Mouse (Mus musculus) embryo, embryonic 11 days (tissue): ENCODE data around the gene Syne4.

Experiments used
- DNase-seq: peaks from one replicate; pipeline ENCODE4 v3.0.0-alpha.2; 2015

Gene Syne4

DNA sequence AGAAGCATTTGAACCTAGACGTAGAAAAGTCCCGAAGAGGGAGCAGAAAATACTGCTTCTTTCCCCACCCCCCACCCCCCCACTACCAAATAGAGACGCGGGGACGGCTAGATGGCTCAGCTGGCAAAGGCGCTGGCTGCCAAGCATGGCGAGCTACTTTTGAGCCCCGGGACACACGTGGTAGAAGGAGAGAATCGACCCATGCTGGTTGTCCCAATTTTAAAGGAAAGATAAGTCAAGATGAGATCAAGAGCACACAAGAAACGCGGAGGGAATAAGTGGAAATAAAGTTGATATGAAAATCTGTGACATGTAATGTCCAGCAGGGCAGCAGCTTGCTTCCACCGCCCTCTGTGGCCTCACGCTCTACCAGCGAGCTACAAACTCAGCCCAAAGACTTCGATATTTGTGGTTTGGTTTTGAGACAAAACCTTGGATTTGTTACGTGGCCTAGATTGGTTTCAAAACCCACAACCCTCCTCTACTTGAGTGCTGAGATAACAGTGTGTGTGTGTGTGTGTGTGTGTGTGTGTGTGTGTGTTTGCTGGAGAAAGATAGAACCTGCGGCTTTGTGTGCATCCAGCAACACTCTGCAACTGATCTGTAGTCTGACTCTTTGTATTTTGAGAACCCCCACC is 18.1 kb downstream of the Syne4 start:
- no peak for DNase-seq

DNA sequence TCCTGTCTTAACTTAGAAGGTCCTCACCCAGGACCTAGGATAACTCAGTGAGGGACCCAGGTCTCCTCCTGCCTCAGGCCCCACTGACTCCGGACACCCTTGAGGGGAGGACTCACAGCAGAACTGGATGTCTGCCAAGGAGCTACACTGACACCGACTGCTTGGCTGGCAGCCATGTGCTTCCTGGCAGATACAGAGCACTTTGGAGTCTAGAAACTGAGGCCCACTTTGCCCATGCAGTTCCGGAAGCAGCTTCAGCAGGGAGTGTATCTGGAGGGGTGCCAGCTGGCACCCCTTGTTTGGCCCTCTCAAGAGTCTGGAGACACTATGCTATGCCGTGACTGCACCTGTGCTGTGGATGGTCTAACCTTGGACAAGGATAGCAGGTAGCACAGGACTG is 18.8 kb downstream of the Syne4 start:
- DNase-seq: no peak

DNA sequence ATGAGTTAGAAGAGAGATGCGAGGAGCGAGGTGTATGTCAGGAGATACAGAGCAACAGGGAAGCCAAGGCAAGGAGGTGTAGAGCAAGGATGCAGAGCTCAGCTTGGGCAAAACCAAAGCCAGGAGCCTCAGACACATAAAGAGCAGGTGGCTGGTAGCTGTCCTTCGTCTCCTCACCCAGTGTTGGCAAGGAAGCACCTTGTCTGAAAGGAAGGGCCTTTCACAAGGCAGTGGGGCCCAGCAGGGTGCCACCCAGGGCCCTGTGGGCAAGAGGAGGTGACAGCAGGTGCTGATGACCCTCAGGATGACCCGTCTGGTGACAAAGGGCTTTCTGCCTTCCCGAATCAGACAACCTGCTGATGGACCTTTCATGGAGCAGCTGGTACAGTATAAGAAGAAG is 20.0 kb downstream of the Syne4 start:
- DNase-seq: no peak

DNA sequence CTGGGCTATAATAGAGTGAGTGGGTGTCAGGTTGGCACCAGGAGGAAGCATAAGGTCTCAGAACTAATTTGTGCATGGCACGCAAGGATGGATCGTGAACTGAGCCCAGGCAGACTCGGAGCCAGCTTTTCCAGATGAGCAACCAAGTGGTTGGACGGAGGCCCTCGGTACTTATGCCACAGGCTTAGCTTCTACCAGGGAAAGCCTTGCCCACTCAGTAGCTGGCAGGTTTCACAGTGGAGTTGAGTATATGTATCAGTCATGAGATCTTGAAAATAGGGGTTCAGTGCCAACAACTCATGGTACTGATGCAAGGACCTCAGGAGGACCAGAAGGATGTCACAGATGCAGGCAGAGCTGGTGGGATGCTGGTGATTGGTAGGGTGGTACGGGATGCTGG is 21.1 kb downstream of the Syne4 start:
- DNase-seq: no peak

DNA sequence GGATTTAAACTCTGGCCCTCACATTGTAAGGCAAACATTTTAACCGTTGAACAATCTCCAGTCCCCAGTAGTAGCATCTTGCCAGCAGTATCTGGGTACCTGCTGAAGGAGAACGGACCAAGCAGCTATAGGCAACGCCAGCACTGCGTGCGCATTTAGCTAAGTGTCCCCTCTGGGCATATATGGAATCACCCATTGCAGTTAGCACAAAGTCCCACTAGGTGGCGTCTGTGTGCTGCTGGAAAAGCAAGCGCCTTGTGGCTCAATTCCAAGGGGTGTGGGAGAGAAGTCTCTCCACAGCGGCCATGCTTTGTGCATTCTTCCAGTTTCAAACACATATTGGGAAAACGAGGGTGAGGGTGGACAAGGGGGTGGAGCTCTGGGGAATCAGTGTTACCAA is 21.8 kb downstream of the Syne4 start:
- peak; percentile 90 for DNase-seq

DNA sequence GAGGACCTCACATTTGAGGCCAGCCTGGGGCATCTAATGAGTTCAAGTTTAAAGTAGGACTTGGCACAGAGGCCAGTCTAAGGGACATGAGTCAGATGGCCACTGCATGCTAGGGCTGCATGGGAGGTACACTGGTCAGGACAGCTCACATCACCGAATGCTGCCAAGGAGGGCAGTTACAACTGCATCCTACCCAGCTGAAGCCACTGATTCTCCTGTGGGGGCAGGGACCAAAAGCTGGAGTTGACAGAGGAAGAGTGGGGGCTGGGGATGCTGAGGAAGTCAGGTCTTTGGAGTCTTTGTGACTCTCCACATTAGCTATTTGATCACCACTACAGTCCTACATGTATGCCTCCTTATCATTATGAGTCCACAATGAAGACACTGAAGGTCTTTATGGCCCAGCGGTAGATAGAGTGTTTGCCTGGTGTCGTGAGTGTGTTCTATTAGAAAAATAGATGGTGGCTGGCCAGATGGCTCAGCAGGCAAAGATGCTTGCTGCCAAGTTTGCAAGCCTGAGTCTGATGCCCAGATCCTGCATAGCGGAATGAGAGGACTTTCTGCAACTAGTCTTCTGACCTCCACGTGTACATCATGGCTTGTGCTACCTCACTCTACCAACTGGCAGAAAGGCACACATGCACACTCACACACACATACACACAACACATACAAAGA is 25.0 kb downstream of the Syne4 start:
- DNase-seq: no peak

DNA sequence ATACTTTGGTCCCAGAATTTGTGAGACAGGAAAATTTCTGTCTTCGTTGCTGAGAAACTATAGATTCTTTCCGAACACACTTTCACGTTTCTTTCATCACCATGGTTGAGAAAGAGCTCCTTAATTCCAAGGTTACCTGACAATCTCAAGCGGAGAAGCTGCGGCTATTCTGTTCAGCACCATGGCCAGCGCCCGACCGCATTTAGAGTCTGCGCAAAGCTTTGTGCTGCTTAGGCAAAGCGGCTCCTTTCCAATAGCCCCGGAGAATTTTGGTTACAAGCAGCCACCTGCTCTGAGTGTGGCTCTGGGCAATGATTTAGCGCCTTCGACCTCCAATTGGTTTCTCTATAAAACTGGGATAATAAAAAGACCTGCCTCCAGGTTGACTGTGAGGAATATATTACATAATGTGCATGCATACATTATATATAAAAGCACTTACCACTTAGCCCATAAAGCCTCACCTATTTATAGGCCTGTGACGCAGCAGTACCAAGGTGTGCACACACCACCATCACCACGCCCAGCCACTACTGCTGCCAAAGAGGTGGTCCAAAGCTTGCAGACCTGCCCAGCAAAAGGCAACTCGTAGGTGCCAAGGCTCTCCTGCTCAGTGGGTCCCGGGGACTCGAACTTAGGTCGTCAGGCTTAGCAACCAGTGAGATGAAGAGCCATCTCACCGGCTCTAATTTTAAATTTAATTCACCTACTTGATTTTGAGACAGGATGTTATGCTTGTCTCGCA is 32.2 kb downstream of the Syne4 start:
- DNase-seq: peak; percentile 87

DNA sequence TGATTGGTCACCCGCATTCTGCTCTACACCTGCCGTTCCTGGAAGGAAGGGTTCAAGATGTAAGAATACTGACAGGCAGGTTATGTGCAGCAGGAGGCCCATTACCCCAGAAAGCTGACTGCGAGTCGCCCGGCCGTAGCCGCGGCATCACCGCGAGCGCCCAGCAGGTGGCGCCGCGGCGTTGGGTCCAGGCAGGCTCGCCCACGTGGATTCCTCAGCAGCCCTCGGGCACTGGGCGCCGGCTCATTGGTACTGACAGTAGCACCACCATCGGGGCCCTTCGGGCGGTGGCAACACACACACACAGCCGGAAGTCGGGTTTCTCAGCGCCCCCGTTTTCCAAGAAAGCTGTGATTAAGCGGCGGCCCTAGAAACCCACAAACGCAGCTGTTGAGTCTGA is 33.2 kb downstream of the Syne4 start:
- DNase-seq: peak; percentile 86

DNA sequence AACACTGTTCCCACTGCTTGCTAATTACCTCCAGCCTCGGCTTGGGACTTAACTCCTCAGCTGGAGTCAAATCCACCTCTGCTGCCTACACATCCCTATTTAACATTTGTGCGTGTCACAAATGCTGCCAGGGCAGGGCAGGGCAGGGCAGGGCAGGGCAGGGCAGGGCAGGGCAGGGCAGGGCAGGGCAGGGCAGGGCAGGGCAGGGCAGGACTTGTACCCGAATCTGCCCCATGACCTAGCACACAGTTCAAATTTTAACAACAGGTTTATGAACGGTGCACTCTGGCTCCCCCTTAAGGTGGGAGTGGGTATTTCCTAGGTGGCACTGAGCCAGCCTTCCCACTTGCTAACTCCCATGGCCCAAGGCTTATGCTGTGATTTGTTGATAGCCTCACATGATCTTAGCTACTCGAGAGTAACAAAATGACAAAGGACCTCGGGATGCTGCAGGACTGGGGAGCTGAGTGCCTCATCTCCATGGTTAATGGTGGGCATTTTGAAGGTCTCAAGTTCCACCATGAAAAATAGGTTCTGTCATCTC is 38.7 kb downstream of the Syne4 start:
- peak; percentile 68 for DNase-seq

DNA sequence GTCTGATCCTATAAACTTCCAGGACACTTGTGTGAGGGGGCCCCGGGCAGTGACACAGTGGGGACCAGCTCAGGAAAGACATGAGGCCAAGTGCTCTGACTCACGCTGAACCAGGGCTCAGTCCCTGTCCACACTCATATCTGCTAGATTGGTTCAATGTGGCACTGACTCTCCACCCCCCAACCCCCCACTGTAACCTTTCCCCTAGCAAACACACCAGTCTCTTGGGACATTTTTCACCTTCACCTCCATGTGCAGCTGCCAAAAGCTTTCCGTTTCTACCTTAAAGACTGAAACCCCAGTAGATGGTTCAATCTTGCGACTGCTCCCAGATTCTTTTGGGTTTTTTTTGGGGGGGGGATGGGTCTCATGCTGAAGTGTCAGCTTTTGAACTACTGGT is 39.5 kb downstream of the Syne4 start:
- DNase-seq: no peak

DNA sequence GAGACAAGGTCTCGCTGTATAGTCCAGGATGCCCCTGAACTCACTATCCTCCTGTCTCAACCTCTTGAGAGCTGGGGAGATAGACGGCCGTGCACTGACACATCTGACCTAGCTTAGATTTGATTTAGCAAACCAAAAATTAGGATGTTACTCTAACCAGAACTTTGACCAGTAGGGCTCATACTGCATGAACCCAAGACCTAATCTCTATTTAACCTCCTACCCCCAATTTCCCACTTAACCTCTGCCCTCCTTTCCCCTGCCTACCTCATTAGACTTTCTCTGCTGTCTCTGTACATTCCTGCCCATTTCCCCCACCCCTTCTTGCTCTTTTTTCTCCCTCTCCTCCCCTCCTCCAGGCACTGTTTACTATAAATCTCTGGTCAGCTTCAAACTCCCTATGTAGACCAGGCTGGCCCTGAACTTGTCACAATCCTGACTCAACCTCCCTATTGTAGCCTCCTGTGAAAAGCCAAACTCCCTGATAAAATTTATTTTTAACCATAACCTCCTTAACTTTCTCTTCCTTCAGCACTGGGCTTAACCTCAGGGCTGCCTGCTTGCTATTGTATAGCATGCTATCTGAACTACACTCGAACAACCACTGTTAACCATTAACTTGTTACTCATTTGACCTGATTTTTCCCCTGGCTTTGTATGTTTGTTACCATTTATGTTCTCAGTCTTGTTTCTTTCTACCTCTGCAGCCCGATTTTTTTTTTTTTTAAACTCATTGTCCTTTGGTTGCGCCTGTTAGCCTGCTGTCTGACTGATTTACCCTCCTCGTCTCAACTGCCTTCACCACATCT is 44.0 kb downstream of the Syne4 start:
- no peak for DNase-seq

DNA sequence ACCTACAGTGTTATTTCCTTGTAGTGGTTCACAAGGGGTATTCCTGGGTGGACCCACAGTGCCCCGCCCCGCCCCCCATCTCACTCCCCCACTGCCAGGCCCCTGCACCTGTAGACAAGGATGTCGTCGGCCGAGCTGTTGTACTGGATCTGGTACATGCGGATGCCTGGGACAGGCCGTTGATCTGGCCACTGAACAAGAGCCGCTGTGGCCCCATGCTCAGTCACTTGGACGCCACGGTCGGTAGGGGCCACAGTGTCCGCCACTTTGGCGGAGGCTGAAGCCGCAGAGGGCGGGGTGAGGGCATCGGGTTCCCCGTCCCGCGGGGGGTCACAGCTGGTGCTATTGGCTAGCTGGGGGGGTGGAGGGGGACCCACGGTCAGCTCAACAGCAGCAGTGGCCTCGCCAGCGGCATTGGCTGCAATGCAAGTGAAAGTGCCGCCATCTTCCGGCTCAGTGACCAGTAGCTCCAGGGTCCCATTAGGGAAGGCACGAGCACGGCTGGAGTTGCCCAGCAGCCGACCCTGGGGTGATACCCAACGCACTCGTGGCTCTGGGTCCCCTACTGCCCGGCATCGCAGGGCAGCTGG is 44.8 kb downstream of the Syne4 start:
- DNase-seq: no peak

DNA sequence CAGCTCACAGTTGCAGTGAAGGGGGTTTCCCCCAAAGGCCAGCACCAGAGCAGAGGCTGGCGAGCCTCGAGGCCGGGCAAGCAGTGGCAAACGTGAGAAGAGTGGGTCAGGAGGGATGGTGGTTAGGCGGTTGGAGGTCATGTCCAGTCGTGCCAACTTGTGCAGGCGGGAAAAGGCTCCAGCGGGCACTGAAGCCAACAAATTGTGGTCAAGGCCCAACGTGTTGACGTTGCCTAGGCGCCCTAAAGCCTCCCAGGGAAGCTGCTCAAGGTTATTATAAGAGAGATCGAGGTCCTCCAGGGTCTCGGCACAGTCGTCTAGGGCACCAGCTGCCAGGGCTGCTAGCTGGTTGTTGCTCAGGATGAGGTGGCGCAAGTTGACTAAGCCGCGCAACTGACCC is 45.4 kb downstream of the Syne4 start:
- no peak for DNase-seq

DNA sequence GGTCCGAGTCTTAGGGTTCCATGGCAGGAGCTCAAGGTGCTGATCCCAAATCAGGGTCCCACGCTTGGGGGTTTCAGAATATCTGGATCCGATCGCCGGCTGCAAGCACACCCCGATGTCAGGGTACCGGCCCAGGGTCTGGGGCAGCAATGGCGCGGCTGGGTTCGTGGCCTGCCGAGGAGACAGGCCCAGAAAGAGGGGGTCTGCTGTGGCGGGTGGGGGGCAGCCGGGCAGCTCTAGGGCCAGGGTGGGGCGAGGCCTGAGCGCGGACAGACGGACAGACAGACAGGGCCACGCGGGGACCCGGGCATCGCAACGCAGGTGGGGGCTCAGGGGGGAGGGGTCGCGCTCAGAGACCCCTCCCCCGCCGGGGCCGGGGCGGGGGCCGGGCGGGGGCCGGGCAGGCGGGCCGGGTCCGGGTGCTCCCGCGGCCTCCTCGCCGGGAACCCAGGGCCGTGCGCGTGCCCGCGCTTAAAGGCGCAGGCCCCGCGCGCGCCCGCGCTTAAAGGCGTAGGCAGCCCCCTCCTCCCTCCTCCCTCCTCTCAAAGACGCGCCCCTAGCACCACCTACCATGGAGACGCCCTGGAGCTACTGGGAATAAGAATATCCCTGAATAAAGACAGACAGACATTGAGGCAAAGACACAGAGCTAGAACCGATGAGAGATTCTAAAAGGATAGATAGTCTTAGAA is 48.2 kb downstream of the Syne4 start, which contains the start of gene Lrfn3:
TSS of gene Lrfn3 (minus strand) at position 121 of the 692 bp plus-strand sequence.
- peak; percentile 97 for DNase-seq

DNA sequence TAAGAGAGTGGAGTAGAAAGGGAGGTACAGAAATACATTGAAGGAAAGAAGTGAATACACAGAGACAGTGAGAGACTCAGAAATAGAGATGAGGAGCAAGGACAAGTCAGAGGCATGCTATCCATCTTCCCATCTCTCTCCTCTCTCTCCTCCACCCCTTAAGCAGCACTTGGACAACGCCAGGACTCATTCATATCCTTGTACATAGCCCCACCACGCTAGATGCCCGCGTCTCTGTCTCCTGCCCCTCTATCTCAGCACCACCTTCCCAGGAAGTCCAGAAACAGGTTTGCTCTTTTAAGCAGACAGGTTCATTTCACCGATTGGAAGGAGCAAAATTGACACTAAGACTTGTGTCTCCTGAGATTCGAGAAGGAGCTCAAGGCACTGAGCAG is 48.7 kb downstream of the Syne4 start:
- DNase-seq: no peak

DNA sequence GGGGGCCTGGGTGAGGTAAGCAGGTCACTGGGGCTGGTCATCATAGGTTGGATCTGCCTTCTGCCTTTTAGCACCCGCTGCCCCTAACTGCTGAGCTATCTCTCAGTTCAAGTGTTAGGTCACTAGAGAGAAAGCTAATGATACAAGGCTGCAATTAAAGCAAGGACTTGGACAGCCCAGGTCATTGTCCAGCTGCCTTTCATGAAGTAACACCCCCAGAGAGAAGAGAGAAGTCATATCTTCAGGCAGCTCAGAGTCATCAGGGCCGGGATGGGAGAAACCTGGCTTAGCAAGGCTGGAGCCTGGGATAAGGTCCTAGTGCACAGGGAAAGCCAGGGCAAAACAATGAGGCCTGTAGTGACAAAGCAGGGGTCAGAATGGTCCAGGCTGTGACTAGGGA is 52.9 kb downstream of the Syne4 start:
- DNase-seq: no peak
